Mouse (Mus musculus) midbrain, embryonic 11.5 days (tissue): ENCODE results near the gene Zbtb22. TPM values are rescaled to one million over a fixed set of nuclear protein-coding genes. Genes with fewer than 3 reads are reported as not detected.

Experiments used
- ATAC-seq: fragments of 200-750 bp; cut with Nextera tagmentation; 2 replicates; pipeline ENCODE4 v1.8.0; 2017; ENCODE audit warnings: moderate TSS enrichment, moderate library complexity; ENCODE audit not compliant: low FRiP score
- DNase-seq: peaks from one replicate; pipeline ENCODE4 v3.0.0; 2015; ENCODE audit warnings: low spot score; ENCODE audit errors: missing footprints
- H3K27ac ChIP-seq: fragments of 300-500 bp; sonication (generic); 2 replicates; pipeline ENCODE4 v1.5.1; 2014; ENCODE audit warnings: low read depth, low read length
- H3K27me3 ChIP-seq: fragments of 300-500 bp; sonication (generic); 2 replicates; pipeline ENCODE4 v1.6.1; 2014; ENCODE audit warnings: mild to moderate bottlenecking, low read length, moderate library complexity, mixed read lengths; ENCODE audit not compliant: control insufficient read depth, insufficient read depth
- H3K36me3 ChIP-seq: fragments of 300-500 bp; sonication (generic); 2 replicates; pipeline ENCODE4 v1.6.1; 2014; ENCODE audit warnings: mild to moderate bottlenecking, low read length, moderate library complexity, mixed read lengths; ENCODE audit not compliant: control insufficient read depth, insufficient read depth
- H3K4me1 ChIP-seq: fragments of 300-500 bp; sonication (generic); 2 replicates; pipeline ENCODE4 v1.6.1; 2014; ENCODE audit warnings: low read length; ENCODE audit not compliant: control insufficient read depth, insufficient read depth
- H3K4me2 ChIP-seq: fragments of 300-500 bp; sonication (generic); 2 replicates; pipeline ENCODE4 v1.6.1; 2014; ENCODE audit warnings: mild to moderate bottlenecking, moderate library complexity
- H3K4me3 ChIP-seq: fragments of 300-500 bp; sonication (generic); 2 replicates; pipeline ENCODE4 v1.5.1; 2014; ENCODE audit warnings: low read depth, low read length
- H3K9ac ChIP-seq: fragments of 300-500 bp; sonication (generic); 2 replicates; pipeline ENCODE4 v1.6.1; 2014; ENCODE audit warnings: low read length
- H3K9me3 ChIP-seq: fragments of 300-500 bp; sonication (generic); 2 replicates; pipeline ENCODE4 v1.6.1; 2016; ENCODE audit warnings: low read length; ENCODE audit not compliant: control insufficient read depth
- WGBS: fragments of 180-500 bp; shearing (Covaris S2); extraction: QIAGEN DNeasy Blood & Tissue Kit; methylation state at CpG from one replicate; pipeline ENCODE4 v1.1.7; 2014; 5-methylcytosine and 5-hydroxymethylcytosine counted together
- polyA plus RNA-seq: library from polyadenylated mRNA; unstranded; fragments of >200 nt; fragmentation: Nextera tagmentation; extraction: Ambion mirVana; gene quantifications from 2 replicates; pipeline ENCODE4 v1.2.1, GENCODE M21; 2014

The Zbtb22 gene
- polyA plus RNA-seq, 1 experiment from 2014 or later, result 9.4 TPM

GRCm38 (mm10) chr17:33935422-33936055 is 19.8 kb downstream of the Zbtb22 start:
- ATAC-seq (no peak), DNase-seq (no peak)
- no peak overlapping the region for H3K4me3 ChIP-seq
- 89% methylated on average over 21 of the region's 21 CpGs for WGBS
- no peak overlapping the region for H3K4me2 ChIP-seq
- peaks cover 11% of the 10 kb centered on the region for H3K36me3 ChIP-seq
- H3K27me3 ChIP-seq, result no peaks in the 10 kb centered on the region
- H3K9ac ChIP-seq, result no peak overlapping the region
- H3K4me1 ChIP-seq, result peaks cover 18% of the 10 kb centered on the region
- H3K27ac ChIP-seq, result no peak overlapping the region
- no peaks in the 10 kb centered on the region for H3K9me3 ChIP-seq

- H3K36me3 ChIP-seq, result peaks cover 11% of the 10 kb centered on the region
- H3K27me3 ChIP-seq, result no peaks in the 10 kb centered on the region
- WGBS, result 86% methylated on average over 15 of the region's 15 CpGs
- H3K9ac ChIP-seq, result no peak overlapping the region
- peaks cover 17% of the 10 kb centered on the region for H3K4me1 ChIP-seq
- no peaks in the 10 kb centered on the region for H3K9me3 ChIP-seq
- DNase-seq (no peak), ATAC-seq (no peak)
- H3K27ac ChIP-seq, result no peak overlapping the region
- no peak overlapping the region for H3K4me3 ChIP-seq
- no peak overlapping the region for H3K4me2 ChIP-seq
Measured at GRCm38 (mm10) chr17:33936993-33937392, 21.3 kb downstream of the Zbtb22 start.

- peaks cover 11% of the 10 kb centered on the region for H3K36me3 ChIP-seq
- H3K4me3 ChIP-seq, result no peak overlapping the region
- H3K4me2 ChIP-seq, result peak overlapping the region; percentile 93; the same call in 1 of the 2 replicates
- H3K27me3 ChIP-seq, result no peaks in the 10 kb centered on the region
- H3K9ac ChIP-seq, result no peak overlapping the region
- ATAC-seq, result no peak
- no peaks in the 10 kb centered on the region for H3K9me3 ChIP-seq
- WGBS, result 85% methylated on average over 11 of the region's 11 CpGs
- no peak for DNase-seq
- H3K27ac ChIP-seq, result no peak overlapping the region
- peaks cover 17% of the 10 kb centered on the region for H3K4me1 ChIP-seq
Measured at GRCm38 (mm10) chr17:33938783-33939182, 23.1 kb downstream of the Zbtb22 start.

- Histone ChIP-seq H3K27me3 (no peaks in the 10 kb centered on the region), H3K9ac (peak within 1 kb of the TSS; percentile 69), H3K4me2 (peak within 1 kb of the TSS; percentile 93), H3K4me1 (peaks cover 17% of the 10 kb centered on the region), H3K4me3 (peak within 1 kb of the TSS; percentile 73), H3K27ac (no peak within 1 kb of the TSS), H3K36me3 (peaks cover 11% of the 10 kb centered on the region), H3K9me3 (no peaks in the 10 kb centered on the region)
- ATAC-seq, result peak; percentile 92
- peak; percentile 99 for DNase-seq
- WGBS, result under 1% methylated on average over 36 of the region's 36 CpGs
Measured at GRCm38 (mm10) chr17:33940206-33940805, 24.6 kb downstream of the Zbtb22 start, which contains the start of the genes Pfdn6 and Wdr46. Pfdn6 (minus strand) TSS chr17:33940343. Wdr46 (plus strand) TSS chr17:33940660.

- ATAC-seq (peak; percentile 5; the same call in 1 of the 2 replicates), DNase-seq (no peak)
- WGBS, result 2% methylated on average over 26 of the region's 26 CpGs
- peaks cover 11% of the 10 kb centered on the region for H3K36me3 ChIP-seq
- no peaks in the 10 kb centered on the region for H3K27me3 ChIP-seq
- no peak overlapping the region for H3K27ac ChIP-seq
- H3K9me3 ChIP-seq, result no peaks in the 10 kb centered on the region
- peaks cover 17% of the 10 kb centered on the region for H3K4me1 ChIP-seq
- peak overlapping the region; percentile 73 for H3K4me3 ChIP-seq
- H3K9ac ChIP-seq, result peak overlapping the region; percentile 69
- H3K4me2 ChIP-seq, result peak overlapping the region; percentile 93
Measured at GRCm38 (mm10) chr17:33940981-33941380, 25.3 kb downstream of the Zbtb22 start.

- H3K4me2 ChIP-seq, result peak overlapping the region; percentile 93
- whole genome bisulfite sequencing, result 66% methylated on average over 19 of the region's 19 CpGs
- no peak overlapping the region for H3K27ac ChIP-seq
- no peaks in the 10 kb centered on the region for H3K27me3 ChIP-seq
- H3K9me3 ChIP-seq, result no peaks in the 10 kb centered on the region
- H3K9ac ChIP-seq, result peak overlapping the region; percentile 69
- peaks cover 11% of the 10 kb centered on the region for H3K36me3 ChIP-seq
- H3K4me1 ChIP-seq, result peaks cover 17% of the 10 kb centered on the region
- DNase-seq (no peak), ATAC-seq (no peak)
- peak overlapping the region; percentile 73 for H3K4me3 ChIP-seq
Measured at GRCm38 (mm10) chr17:33941381-33941780, 25.7 kb downstream of the Zbtb22 start.

GRCm38 (mm10) chr17:33943454-33943853 is 27.8 kb downstream of the Zbtb22 start:
- no peak for DNase-seq
- Histone ChIP-seq H3K4me1 (peaks cover 17% of the 10 kb centered on the region), H3K27me3 (no peaks in the 10 kb centered on the region), H3K9me3 (no peaks in the 10 kb centered on the region), H3K27ac (no peak overlapping the region), H3K36me3 (0 out of 2 replicates have a peak, but pooled peaks cover 2% of the 10 kb centered on the region), H3K4me2 (no peak overlapping the region), H3K9ac (no peak overlapping the region), H3K4me3 (no peak overlapping the region)
- WGBS, result 93% methylated on average over 15 of the region's 15 CpGs
- no peak for ATAC-seq

- H3K27ac ChIP-seq, result no peak overlapping the region
- ATAC-seq, result no peak
- no peaks in the 10 kb centered on the region for H3K27me3 ChIP-seq
- H3K9ac ChIP-seq, result no peak overlapping the region
- H3K4me3 ChIP-seq, result no peak overlapping the region
- no peak for DNase-seq
- peaks cover 11% of the 10 kb centered on the region for H3K36me3 ChIP-seq
- H3K9me3 ChIP-seq, result no peaks in the 10 kb centered on the region
- H3K4me1 ChIP-seq, result peaks cover 17% of the 10 kb centered on the region
- 94% methylated on average over 10 of the region's 10 CpGs for WGBS
- H3K4me2 ChIP-seq, result no peak overlapping the region
Measured at GRCm38 (mm10) chr17:33947430-33948089, 31.9 kb downstream of the Zbtb22 start.
